Mouse (Mus musculus) hematopoietic stem cell, adult 5-6 weeks (primary cell): ENCODE results near the gene Pask. TPM values are rescaled to one million over a fixed set of nuclear protein-coding genes. Genes with fewer than 3 reads are reported as not detected.
"Not testable (repeated sequence)": the region's sequence is repeated elsewhere in the genome, so short reads cannot be mapped to it uniquely, and the experiment has no call there.

ENCODE experiments used
- ATAC-seq, 2 experiments: fragments of 125-278 bp in 1 of 2; replicated peaks in 1 of 2; 2 replicates each; pipeline ENCODE4 v1.8.0; 2016 to 2017; ENCODE audit warnings: inconsistent platforms in 2 of 2, mild to moderate bottlenecking in 2 of 2, moderate number of reproducible peaks in 2 of 2, low read depth in 1 of 2, moderate TSS enrichment in 1 of 2; ENCODE audit not compliant: low FRiP score in 2 of 2, poor library complexity in 2 of 2, severe bottlenecking in 2 of 2, insufficient read depth in 1 of 2, low TSS enrichment in 1 of 2
- total RNA-seq: library from RNA; stranded (forward); fragments of 172-1452, 232-1000 nt; gene quantifications from 2 replicates; pipeline ENCODE4 v1.2.3, GENCODE M21; 2017

Gene Pask
- total RNA-seq, 1 experiment from 2014 or later: 20.8 TPM

- not testable (repeated sequence) for ATAC-seq
These were observed 48.8 kb downstream of the Pask start for GRCm38 (mm10) chr1:93294491-93294890.

- ATAC-seq: no peak
These were observed 51.3 kb downstream of the Pask start for GRCm38 (mm10) chr1:93292006-93292405.

GRCm38 (mm10) chr1:93291591-93291990 is 51.7 kb downstream of the Pask start:
- ATAC-seq: no peak

- peak in 1 of 2 experiments; percentile 46; a peak in 1 of 4 replicates for ATAC-seq
These were observed 52.3 kb downstream of the Pask start for GRCm38 (mm10) chr1:93290956-93291355.

- peak; percentile 41 to 62; a peak in 2 of 4 replicates for ATAC-seq
These were observed 53.5 kb downstream of the Pask start for GRCm38 (mm10) chr1:93289678-93290214.

- ATAC-seq: no peak
These were observed 66.2 kb downstream of the Pask start for GRCm38 (mm10) chr1:93277041-93277440.

GRCm38 (mm10) chr1:93275561-93275960 is 67.7 kb downstream of the Pask start:
- no peak for ATAC-seq

GRCm38 (mm10) chr1:93272409-93272821 is 70.9 kb downstream of the Pask start:
- ATAC-seq: peak in 1 of 2 experiments; percentile 62; a peak in 2 of 4 replicates

GRCm38 (mm10) chr1:93271751-93272150 is 71.5 kb downstream of the Pask start:
- ATAC-seq: no peak

GRCm38 (mm10) chr1:93270516-93271240 is 72.6 kb downstream of the Pask start:
- ATAC-seq: no peak

- no peak for ATAC-seq
These were observed 75.0 kb downstream of the Pask start for GRCm38 (mm10) chr1:93268246-93268645.

GRCm38 (mm10) chr1:93267207-93267606 is 76.1 kb downstream of the Pask start:
- no peak for ATAC-seq

Other genes starting within 250 kb of the Pask start
- gene Kif1a, start 241.5 kb downstream of the Pask start, total RNA-seq: not detected in 2 replicates
- not detected in 2 replicates for gene Agxt, start 208.2 kb downstream of the Pask start, total RNA-seq
- gene 2310007B03Rik, start 182.5 kb downstream of the Pask start, total RNA-seq: not detected in 2 replicates
- gene Crocc2, start 174.8 kb downstream of the Pask start, total RNA-seq: 0.10 TPM in 1 of 2 replicates, not detected in the other
- gene Sned1, start 107.6 kb downstream of the Pask start, total RNA-seq: 0.25 and 0.63 TPM in 2 replicates
- 35.3 and 36.8 TPM in 2 replicates for gene Mterf4, start 37.6 kb downstream of the Pask start, total RNA-seq
- gene Ppp1r7, start 628 bp downstream of the Pask start, total RNA-seq: 18.4 and 26.9 TPM in 2 replicates
- gene Ano7, start 30.4 kb upstream of the Pask start, total RNA-seq: 0.13 TPM in 1 of 2 replicates, not detected in the other
- 75.0 and 92.9 TPM in 2 replicates for gene Hdlbp, start 135.3 kb upstream of the Pask start, total RNA-seq
- 0.99 and 3.4 TPM in 2 replicates for gene Farp2, start 168.6 kb upstream of the Pask start, total RNA-seq